ENCODE assay signal across 8 mouse cellular contexts in genomic region chr16:64899084-64899483, GRCm38 (mm10). TPM values are rescaled to one million over a fixed set of nuclear protein-coding genes. Genes with fewer than 3 reads are reported as not detected.
DNase-seq lines count a peak whose midpoint lies in the region; TF ChIP-seq lines count a peak whose summit lies in the region.

No protein-coding gene starts in this region.

- H3K4me3 ChIP-seq in heart, adult 2 months, result no peak overlapping the region

- no peak overlapping the region for H3K9ac ChIP-seq in heart, adult 2 months (ENCODE audit: low read depth, low read length)

- TF ChIP-seq EP300 in heart, adult 2 months (IDR thresholded peaks at IDR 0.05; ENCODE audit: insufficient read depth, low read depth, low read length), result no peak

- DNase-seq in heart, adult 2 months, result no peak
- DNase-seq in heart, adult 9 months (ENCODE audit: low spot score in 2 of 2), result no peak
- peak; percentile 77 for DNase-seq in 416B (ENCODE audit: low read depth)
- peak; percentile 25 for DNase-seq in NIH3T3 (ENCODE audit: low read depth)
- DNase-seq in kidney, postnatal 4 days, result peak; percentile 20 to 25
- DNase-seq in urinary bladder, postnatal 4 days (ENCODE audit: low spot score in 2 of 2), result no peak
- DNase-seq in gastrocnemius, postnatal 4 days (ENCODE audit: low spot score in 2 of 2), result no peak
- DNase-seq in right cerebral cortex, postnatal 14 days, result no peak

- H3K4me1 ChIP-seq in heart, adult 2 months (ENCODE audit: control insufficient read depth, insufficient read depth, low read length), result no peaks in the 10 kb centered on the region

- 55% methylated on average over 2 of the region's 2 CpGs for WGBS in heart, adult 2 months

- no peak overlapping the region for H3K27ac ChIP-seq in heart, adult 2 months

- peak; percentile 39 for TF ChIP-seq CTCF in heart, adult 2 months (IDR thresholded peaks at IDR 0.05)

- no peaks in the 10 kb centered on the region for H3K79me2 ChIP-seq in heart, adult 2 months (replicated peaks; ENCODE audit: control insufficient read depth, insufficient read depth, low read length)

- intact Hi-C loops in heart, adult 2 months (cut with DNase I), result loop anchor here (2.0 to 5.0 kb wide), 2 partner anchors 46 to 147 kb away; no protein-coding TSS in a partner anchor

- H3K36me3 ChIP-seq in heart, adult 2 months (ENCODE audit: control insufficient read depth, insufficient read depth, low read length), result no peaks in the 10 kb centered on the region

- TF ChIP-seq POLR2A in heart, adult 2 months (IDR thresholded peaks at IDR 0.05; ENCODE audit: insufficient read depth, low read depth, low read length), result no peak

- no peaks in the 10 kb centered on the region for H3K27me3 ChIP-seq in heart, adult 2 months (ENCODE audit: control insufficient read depth, insufficient read depth, low read length)

RNA-seq across cellular contexts. Expression of gene Cggbp1, which starts 47.3 kb away (rescaled TPM):
- total RNA-seq in heart, adult 2 months (2021), result 10 to 100 TPM; 37.1 to 37.4 TPM
- 7.9 and 17.9 TPM in 2 replicates for polyA plus RNA-seq in heart, adult 2 months (2012; rRNA removed)
- 10 to 100 TPM; 64.2 to 70.3 TPM for total RNA-seq in gastrocnemius, postnatal 4 days (2021)

RNA-seq across cellular contexts. Expression of gene Zfp654, which starts 47.6 kb away (rescaled TPM):
- total RNA-seq in heart, adult 2 months (2021), result 10 to 100 TPM in 1 of 2 experiments, 1 to 10 TPM in 1; 7.2 to 10.6 TPM
- 1.3 and 2.9 TPM in 2 replicates for polyA plus RNA-seq in heart, adult 2 months (2012; rRNA removed)
- total RNA-seq in gastrocnemius, postnatal 4 days (2021), result 1 to 10 TPM; 7.9 to 9.6 TPM

Comparison
In these comparisons a context has a peak if more than half of its experiments do, and no peak if none do; other contexts are left out.
1. DNase-seq: peak in 416B (single experiment), NIH3T3 (single experiment) and kidney, postnatal 4 days (2 of 2); none in heart, adult 2 months (0 of 2), heart, adult 9 months (0 of 2), urinary bladder, postnatal 4 days (0 of 2), gastrocnemius, postnatal 4 days (0 of 2) and right cerebral cortex, postnatal 14 days (single experiment).